Mouse (Mus musculus) stomach, postnatal 0 days (tissue): ENCODE data around the gene Muc4. TPM values are rescaled to one million over a fixed set of nuclear protein-coding genes. Genes with fewer than 3 reads are reported as not detected.

Source experiments
- ATAC-seq: fragments of 200-750 bp; cut with Nextera tagmentation; 2 replicates; pipeline ENCODE4 v1.8.0; 2017; ENCODE audit not compliant: low FRiP score, low TSS enrichment
- DNase-seq: peaks from one replicate; pipeline ENCODE4 v3.0.0-alpha.2; 2016; ENCODE audit warnings: low spot score
- H3K27ac ChIP-seq: fragments of 300-500 bp; sonication (generic); replicated peaks from 2 replicates; pipeline ENCODE4 v1.5.1; 2014; ENCODE audit warnings: mild to moderate bottlenecking, control low read depth
- H3K27me3 ChIP-seq: fragments of 300-500 bp; sonication (generic); 2 replicates; pipeline ENCODE4 v1.6.1; 2014; ENCODE audit warnings: low read length; ENCODE audit not compliant: control insufficient read depth, insufficient read depth
- H3K36me3 ChIP-seq: fragments of 300-500 bp; sonication (generic); 2 replicates; pipeline ENCODE4 v1.6.1; 2014; ENCODE audit warnings: low read length, mixed read lengths; ENCODE audit not compliant: control insufficient read depth, insufficient read depth
- H3K4me1 ChIP-seq: fragments of 300-500 bp; sonication (generic); replicated peaks from 2 replicates; pipeline ENCODE4 v1.6.1; 2014; ENCODE audit warnings: antibody characterized with exemption; ENCODE audit not compliant: control insufficient read depth, insufficient read depth
- H3K4me2 ChIP-seq: fragments of 300-500 bp; sonication (generic); replicated peaks from 2 replicates; pipeline ENCODE4 v1.6.1; 2014; ENCODE audit warnings: low read depth, mild to moderate bottlenecking, control low read depth, moderate library complexity
- H3K4me3 ChIP-seq: fragments of 300-500 bp; sonication (generic); 2 replicates; pipeline ENCODE4 v1.5.1; 2014; ENCODE audit warnings: low read depth, low read length, control low read depth
- H3K9ac ChIP-seq: fragments of 300-500 bp; sonication (generic); 2 replicates; pipeline ENCODE4 v1.6.1; 2014; ENCODE audit warnings: mild to moderate bottlenecking, low read length, control low read depth, mixed read lengths
- H3K9me3 ChIP-seq: fragments of 300-500 bp; sonication (generic); 2 replicates; pipeline ENCODE4 v1.6.1; 2016; ENCODE audit warnings: low read length; ENCODE audit not compliant: control insufficient read depth
- CTCF ChIP-seq: IDR thresholded peaks from 2 replicates; pipeline ENCODE4 v1.5.1; 2016; ENCODE audit warnings: antibody characterized with exemption, low read depth, mild to moderate bottlenecking, moderate library complexity
- EP300 ChIP-seq: optimal IDR thresholded peaks from 2 replicates; pipeline ENCODE3; 2016; ENCODE audit warnings: antibody characterized with exemption
- WGBS: fragments of 180-500 bp; shearing (Covaris S2); extraction: QIAGEN DNeasy Blood & Tissue Kit; methylation state at CpG from one replicate; pipeline ENCODE4 v1.1.7; 2014; 5-methylcytosine and 5-hydroxymethylcytosine counted together
- polyA plus RNA-seq: library from polyadenylated mRNA; unstranded; fragments of >200 nt; fragmentation: Nextera tagmentation; extraction: Ambion mirVana; gene quantifications from 2 replicates; pipeline ENCODE4 v1.2.1, GENCODE M21; 2015

Muc4 gene
- polyA plus RNA-seq, 1 experiment from 2014 or later, result 2.5 TPM

DNA sequence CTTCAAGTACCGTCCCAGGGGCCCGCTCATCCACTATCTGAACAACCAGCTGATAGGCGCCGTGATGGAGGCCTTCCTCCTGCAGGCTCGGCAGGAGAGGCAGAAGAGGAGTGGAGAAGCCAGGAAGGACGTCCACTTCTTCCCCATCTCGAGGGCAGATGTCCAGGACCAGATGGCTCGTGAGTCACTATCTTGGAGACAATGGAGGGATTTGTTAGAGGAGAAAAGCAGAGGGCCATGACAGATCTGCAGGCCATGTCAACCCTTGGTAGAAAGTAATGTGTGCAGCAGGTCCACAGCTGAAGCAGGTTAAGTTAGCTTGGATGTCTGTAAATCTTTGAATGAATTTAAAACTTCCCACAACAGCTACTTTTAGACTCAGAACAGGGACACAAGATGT lies 43.3 kb downstream of the Muc4 start:
- DNase-seq (no peak), ATAC-seq (no peak)
- H3K27me3 ChIP-seq, result no peaks in the 10 kb centered on the region
- H3K4me2 ChIP-seq, result no peak overlapping the region
- H3K9me3 ChIP-seq, result no peaks in the 10 kb centered on the region
- H3K9ac ChIP-seq, result no peak overlapping the region
- no peak overlapping the region for H3K4me3 ChIP-seq
- WGBS, result 59% methylated on average over 8 of the region's 8 CpGs
- no peaks in the 10 kb centered on the region for H3K36me3 ChIP-seq
- H3K27ac ChIP-seq, result no peak overlapping the region
- H3K4me1 ChIP-seq, result no peaks in the 10 kb centered on the region
- no peak for TF ChIP-seq CTCF
- TF ChIP-seq EP300, result no peak

DNA sequence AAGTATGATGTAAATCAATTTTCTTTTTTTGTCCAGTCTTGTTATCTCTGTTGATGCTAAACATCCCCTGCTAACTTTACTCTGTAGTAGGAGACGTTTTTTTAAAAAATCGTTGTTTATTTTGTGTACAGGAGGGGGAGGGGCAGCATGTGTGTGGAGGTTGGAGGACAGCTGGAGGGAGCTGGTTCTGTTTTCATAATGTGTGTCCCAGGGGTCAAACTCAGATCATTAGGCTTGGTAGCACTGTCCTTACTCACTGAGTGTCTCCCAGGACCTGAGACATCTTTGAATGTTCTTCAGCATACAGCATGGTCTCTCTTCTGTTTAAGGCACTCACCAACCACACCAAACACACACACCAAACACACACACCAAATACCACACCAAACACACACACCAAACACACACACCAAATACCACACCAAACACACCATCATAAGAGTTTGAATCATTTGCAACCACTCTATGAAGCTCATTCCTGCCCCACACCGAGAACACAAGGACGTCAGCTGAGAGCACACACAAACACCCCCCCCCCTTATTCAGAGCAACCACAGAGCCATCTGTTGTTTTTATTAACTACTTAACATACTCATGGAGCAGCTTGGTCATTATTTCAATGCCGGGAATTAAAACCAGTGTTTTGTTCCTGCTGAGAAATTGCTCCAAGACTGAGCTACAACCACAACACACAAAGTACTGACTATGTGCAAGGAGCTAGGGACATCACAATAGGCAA lies 47.8 kb downstream of the Muc4 start:
- no peak overlapping the region for H3K4me3 ChIP-seq
- H3K9ac ChIP-seq, result no peak overlapping the region
- WGBS, result 39% methylated on average over 5 of the region's 5 CpGs
- no peak for ATAC-seq
- no peak for DNase-seq
- TF ChIP-seq EP300 (no peak), CTCF (no peak)
- no peaks in the 10 kb centered on the region for H3K36me3 ChIP-seq
- H3K4me2 ChIP-seq, result no peak overlapping the region
- no peaks in the 10 kb centered on the region for H3K9me3 ChIP-seq
- no peaks in the 10 kb centered on the region for H3K4me1 ChIP-seq
- H3K27me3 ChIP-seq, result no peaks in the 10 kb centered on the region
- H3K27ac ChIP-seq, result no peak overlapping the region

DNA sequence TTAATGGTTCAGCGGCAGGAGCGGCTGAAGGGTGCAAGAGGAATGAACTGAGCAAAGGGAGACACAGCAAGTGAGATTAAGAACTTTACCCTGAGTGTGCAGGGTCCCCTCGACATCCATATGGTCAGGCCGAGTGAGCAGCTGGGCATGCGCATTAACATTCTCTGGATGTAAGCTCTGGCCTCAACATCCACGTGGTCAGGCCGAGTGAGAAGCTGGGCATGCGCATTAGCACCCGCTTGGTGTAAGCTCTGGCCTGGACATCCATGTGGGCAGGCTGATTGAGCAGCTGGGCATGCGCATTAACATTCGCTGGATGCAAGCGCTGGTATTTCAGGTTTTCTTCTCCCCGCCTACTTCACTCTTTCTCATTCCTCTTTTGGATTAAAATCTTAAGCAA lies 49.2 kb downstream of the Muc4 start:
- no peak for TF ChIP-seq CTCF
- no peak for TF ChIP-seq EP300
- no peak overlapping the region for H3K4me2 ChIP-seq
- H3K27ac ChIP-seq, result no peak overlapping the region
- no peak for DNase-seq
- no peak for ATAC-seq
- H3K4me1 ChIP-seq, result no peaks in the 10 kb centered on the region
- H3K36me3 ChIP-seq, result no peaks in the 10 kb centered on the region
- no peaks in the 10 kb centered on the region for H3K9me3 ChIP-seq
- H3K9ac ChIP-seq, result no peak overlapping the region
- H3K4me3 ChIP-seq, result no peak overlapping the region
- WGBS, result 63% methylated on average over 13 of the region's 13 CpGs
- no peaks in the 10 kb centered on the region for H3K27me3 ChIP-seq

DNA sequence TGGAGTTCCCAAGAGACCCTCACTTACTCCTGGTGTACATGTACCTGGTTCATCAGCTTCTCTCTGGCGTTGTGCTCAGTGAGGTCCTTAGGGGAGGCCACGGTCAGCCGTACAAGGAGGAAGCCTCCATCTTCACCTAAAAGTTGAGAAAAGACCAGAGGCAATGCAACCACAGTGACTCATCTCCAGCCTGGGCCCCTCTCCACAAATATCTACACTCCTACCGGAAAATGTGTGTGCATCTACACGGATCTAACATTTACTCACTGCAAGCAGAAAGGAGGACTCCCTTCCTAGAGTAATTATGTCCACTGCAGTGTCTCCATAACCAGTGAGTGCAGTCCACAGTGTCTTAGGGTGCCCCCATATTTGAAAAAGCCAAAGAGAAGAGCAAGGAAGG lies 54.4 kb downstream of the Muc4 start:
- no peak for DNase-seq
- no peak for ATAC-seq
- no peak overlapping the region for H3K4me3 ChIP-seq
- no peak overlapping the region for H3K4me2 ChIP-seq
- H3K9me3 ChIP-seq, result no peaks in the 10 kb centered on the region
- no peak overlapping the region for H3K9ac ChIP-seq
- no peaks in the 10 kb centered on the region for H3K4me1 ChIP-seq
- no peak overlapping the region for H3K27ac ChIP-seq
- H3K27me3 ChIP-seq, result no peaks in the 10 kb centered on the region
- 95% methylated on average over 5 of the region's 5 CpGs for WGBS
- no peaks in the 10 kb centered on the region for H3K36me3 ChIP-seq
- TF ChIP-seq EP300 (no peak), CTCF (no peak)

DNA sequence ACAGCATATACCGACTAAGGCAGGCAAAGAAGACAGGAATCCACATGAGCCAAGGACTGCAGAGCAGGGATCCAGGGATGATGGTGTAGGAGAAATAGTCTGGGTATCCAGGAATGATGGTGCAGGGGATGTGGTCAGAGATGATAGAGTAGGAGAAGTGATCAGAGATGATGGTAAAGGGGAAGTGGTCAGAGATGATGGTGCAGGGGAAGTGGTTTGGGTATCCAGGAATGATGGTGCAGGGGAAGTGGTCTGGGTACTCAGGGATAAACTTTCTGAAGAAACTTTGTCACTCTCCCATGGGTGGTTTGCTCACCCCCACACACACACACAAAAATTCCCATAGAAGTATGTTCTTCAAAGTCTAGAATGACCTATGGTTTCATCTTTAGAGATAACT lies 59.5 kb downstream of the Muc4 start:
- Histone ChIP-seq H3K27me3 (no peaks in the 10 kb centered on the region), H3K4me3 (no peak overlapping the region), H3K9ac (no peak overlapping the region), H3K9me3 (no peaks in the 10 kb centered on the region), H3K4me2 (no peak overlapping the region), H3K4me1 (no peaks in the 10 kb centered on the region), H3K27ac (no peak overlapping the region), H3K36me3 (no peaks in the 10 kb centered on the region)
- WGBS, result 78% methylated on average over 1 of the region's 1 CpGs
- TF ChIP-seq CTCF (no peak), EP300 (no peak)
- no peak for ATAC-seq
- DNase-seq, result no peak

DNA sequence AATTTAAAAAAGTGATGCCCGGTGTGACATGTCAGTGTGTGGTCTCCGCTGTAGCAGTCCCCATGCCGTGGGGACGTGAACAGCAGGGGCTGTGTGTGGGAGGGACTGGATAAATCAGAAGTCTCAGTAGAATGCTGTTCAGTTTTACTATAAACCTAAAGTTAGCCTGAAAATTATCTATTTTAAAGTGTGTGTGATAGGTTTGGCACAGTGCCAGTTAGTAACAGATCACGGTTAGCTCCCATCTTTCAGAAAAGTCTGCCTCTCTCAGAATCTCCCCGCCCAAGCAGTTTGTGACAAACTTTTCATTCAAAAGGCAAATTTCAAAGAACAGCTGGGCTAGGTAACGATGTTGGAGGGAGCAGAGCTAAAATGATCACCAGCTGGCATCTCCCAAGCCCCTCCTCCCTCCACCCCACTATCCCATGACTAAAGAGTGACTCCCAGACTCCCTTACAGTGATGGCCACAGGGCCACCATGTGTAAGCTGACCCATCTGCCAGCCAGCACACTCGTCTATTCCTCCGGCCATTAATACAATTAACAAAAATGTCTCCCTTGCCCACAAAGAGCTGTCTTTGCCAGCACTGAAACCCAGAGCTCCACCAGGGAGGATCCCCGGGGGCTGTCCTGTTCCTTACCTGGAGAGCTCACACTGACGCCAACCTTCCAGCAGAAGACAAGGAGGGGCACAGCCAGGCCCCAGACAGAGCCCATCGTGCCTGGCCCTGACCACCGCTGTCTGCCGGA lies 61.2 kb downstream of the Muc4 start:
- DNase-seq (no peak), ATAC-seq (no peak; the same call in 1 of the 2 replicates)
- Histone ChIP-seq H3K27me3 (no peaks in the 10 kb centered on the region), H3K9me3 (no peaks in the 10 kb centered on the region), H3K36me3 (no peaks in the 10 kb centered on the region), H3K9ac (no peak overlapping the region), H3K4me3 (no peak overlapping the region), H3K4me2 (no peak overlapping the region), H3K4me1 (no peaks in the 10 kb centered on the region), H3K27ac (no peak overlapping the region)
- 63% methylated on average over 14 of the region's 14 CpGs for WGBS
- TF ChIP-seq EP300 (no peak), CTCF (no peak)
